Mouse (Mus musculus) stomach, postnatal 0 days (tissue): ENCODE data around the gene Zfp704. TPM values are rescaled to one million over a fixed set of nuclear protein-coding genes. Genes with fewer than 3 reads are reported as not detected.

Experiments
- ATAC-seq: fragments of 200-750 bp; cut with Nextera tagmentation; 2 replicates; pipeline ENCODE4 v1.8.0; 2017; ENCODE audit not compliant: low FRiP score, low TSS enrichment
- DNase-seq: peaks from one replicate; pipeline ENCODE4 v3.0.0-alpha.2; 2016; ENCODE audit warnings: low spot score
- H3K27ac ChIP-seq: fragments of 300-500 bp; sonication (generic); replicated peaks from 2 replicates; pipeline ENCODE4 v1.5.1; 2014; ENCODE audit warnings: mild to moderate bottlenecking, control low read depth
- H3K27me3 ChIP-seq: fragments of 300-500 bp; sonication (generic); 2 replicates; pipeline ENCODE4 v1.6.1; 2014; ENCODE audit warnings: low read length; ENCODE audit not compliant: control insufficient read depth, insufficient read depth
- H3K36me3 ChIP-seq: fragments of 300-500 bp; sonication (generic); 2 replicates; pipeline ENCODE4 v1.6.1; 2014; ENCODE audit warnings: low read length, mixed read lengths; ENCODE audit not compliant: control insufficient read depth, insufficient read depth
- H3K4me1 ChIP-seq: fragments of 300-500 bp; sonication (generic); replicated peaks from 2 replicates; pipeline ENCODE4 v1.6.1; 2014; ENCODE audit warnings: antibody characterized with exemption; ENCODE audit not compliant: control insufficient read depth, insufficient read depth
- H3K4me2 ChIP-seq: fragments of 300-500 bp; sonication (generic); replicated peaks from 2 replicates; pipeline ENCODE4 v1.6.1; 2014; ENCODE audit warnings: low read depth, mild to moderate bottlenecking, control low read depth, moderate library complexity
- H3K4me3 ChIP-seq: fragments of 300-500 bp; sonication (generic); 2 replicates; pipeline ENCODE4 v1.5.1; 2014; ENCODE audit warnings: low read depth, low read length, control low read depth
- H3K9ac ChIP-seq: fragments of 300-500 bp; sonication (generic); 2 replicates; pipeline ENCODE4 v1.6.1; 2014; ENCODE audit warnings: mild to moderate bottlenecking, low read length, control low read depth, mixed read lengths
- H3K9me3 ChIP-seq: fragments of 300-500 bp; sonication (generic); 2 replicates; pipeline ENCODE4 v1.6.1; 2016; ENCODE audit warnings: low read length; ENCODE audit not compliant: control insufficient read depth
- CTCF ChIP-seq: IDR thresholded peaks from 2 replicates; pipeline ENCODE4 v1.5.1; 2016; ENCODE audit warnings: antibody characterized with exemption, low read depth, mild to moderate bottlenecking, moderate library complexity
- EP300 ChIP-seq: optimal IDR thresholded peaks from 2 replicates; pipeline ENCODE3; 2016; ENCODE audit warnings: antibody characterized with exemption
- WGBS: fragments of 180-500 bp; shearing (Covaris S2); extraction: QIAGEN DNeasy Blood & Tissue Kit; methylation state at CpG from one replicate; pipeline ENCODE4 v1.1.7; 2014; 5-methylcytosine and 5-hydroxymethylcytosine counted together
- polyA plus RNA-seq: library from polyadenylated mRNA; unstranded; fragments of >200 nt; fragmentation: Nextera tagmentation; extraction: Ambion mirVana; gene quantifications from 2 replicates; pipeline ENCODE4 v1.2.1, GENCODE M21; 2015

The Zfp704 gene
- polyA plus RNA-seq, 1 experiment from 2014 or later, result 3.4 TPM

DNA sequence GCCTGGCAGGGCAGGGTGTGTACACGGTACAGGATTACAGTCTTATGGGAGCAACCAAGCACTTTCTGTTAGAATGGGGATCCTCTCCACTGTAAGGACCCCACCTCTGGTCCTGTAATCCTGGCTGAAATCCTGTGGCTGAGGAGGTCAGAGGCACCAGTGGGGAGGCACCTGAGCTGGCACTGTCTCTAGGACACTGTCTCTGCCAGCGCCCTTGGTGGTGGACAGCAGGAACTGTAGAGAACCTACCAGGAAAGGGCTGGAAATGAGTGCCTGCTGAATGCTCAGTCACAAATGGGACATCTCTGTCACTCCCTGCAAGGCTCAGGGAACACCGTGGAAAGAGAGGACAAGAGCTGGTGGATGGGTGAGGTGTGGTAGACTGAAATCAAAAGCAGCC is 133.5 kb downstream of the Zfp704 start:
- Histone ChIP-seq H3K36me3 (peaks cover 3% of the 10 kb centered on the region; the same call in 1 of the 2 replicates), H3K4me3 (no peak overlapping the region), H3K27me3 (no peaks in the 10 kb centered on the region), H3K9me3 (no peaks in the 10 kb centered on the region), H3K9ac (no peak overlapping the region), H3K27ac (no peak overlapping the region), H3K4me1 (no peaks in the 10 kb centered on the region), H3K4me2 (no peak overlapping the region)
- no peak for TF ChIP-seq CTCF
- TF ChIP-seq EP300, result no peak
- no peak for DNase-seq
- no peak for ATAC-seq
- WGBS, result 98% methylated on average over 3 of the region's 3 CpGs

DNA sequence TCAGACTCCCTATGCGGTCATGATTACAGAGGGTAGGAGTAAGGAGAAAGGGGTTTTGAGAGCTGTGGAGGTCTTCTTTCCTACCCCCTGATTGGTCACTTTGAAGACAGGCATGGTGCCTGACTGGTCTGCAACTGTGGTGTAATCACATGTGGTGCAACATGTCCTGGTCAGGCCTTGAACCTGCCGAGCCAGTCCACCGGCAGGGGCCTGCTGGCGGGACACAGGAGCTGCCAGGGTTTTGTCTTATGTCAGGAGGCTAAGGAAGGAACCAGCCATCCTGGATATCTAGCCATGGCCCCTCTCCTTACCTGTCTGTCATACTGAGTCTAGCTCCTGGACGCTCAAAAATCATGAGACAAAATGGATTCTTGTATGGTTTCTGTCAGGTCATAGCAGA is 134.4 kb downstream of the Zfp704 start:
- no peak for TF ChIP-seq CTCF
- TF ChIP-seq EP300, result no peak
- H3K4me1 ChIP-seq, result no peaks in the 10 kb centered on the region
- ATAC-seq, result no peak
- no peak overlapping the region for H3K4me3 ChIP-seq
- no peaks in the 10 kb centered on the region for H3K9me3 ChIP-seq
- WGBS, result 86% methylated on average over 5 of the region's 5 CpGs
- H3K4me2 ChIP-seq, result no peak overlapping the region
- H3K9ac ChIP-seq, result no peak overlapping the region
- no peak for DNase-seq
- no peak overlapping the region for H3K27ac ChIP-seq
- no peaks in the 10 kb centered on the region for H3K27me3 ChIP-seq
- H3K36me3 ChIP-seq, result peaks cover 3% of the 10 kb centered on the region; the same call in 1 of the 2 replicates

DNA sequence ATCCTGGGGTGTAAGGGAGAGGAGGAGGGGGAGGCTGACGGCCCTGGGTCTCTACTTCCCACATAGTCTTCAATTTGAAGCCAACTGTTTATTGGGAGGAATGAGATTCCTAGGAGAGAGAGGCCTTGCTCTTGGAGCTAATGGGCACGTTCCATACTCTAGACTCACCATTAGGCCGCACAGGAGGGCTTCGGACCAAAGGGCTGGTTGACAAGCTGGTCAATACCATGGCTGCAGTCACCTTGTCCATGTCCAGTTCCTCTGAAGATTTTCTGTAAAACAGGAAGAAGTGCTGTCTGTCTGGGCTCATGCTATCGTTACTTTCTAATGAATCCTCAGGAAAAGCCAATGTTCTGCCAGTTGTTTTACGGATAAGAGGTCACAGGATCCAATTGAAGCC is 135.6 kb downstream of the Zfp704 start:
- Histone ChIP-seq H3K4me2 (no peak overlapping the region), H3K27ac (no peak overlapping the region), H3K27me3 (no peaks in the 10 kb centered on the region), H3K36me3 (peaks cover 3% of the 10 kb centered on the region; the same call in 1 of the 2 replicates), H3K9me3 (no peaks in the 10 kb centered on the region), H3K9ac (no peak overlapping the region), H3K4me3 (no peak overlapping the region), H3K4me1 (no peaks in the 10 kb centered on the region)
- TF ChIP-seq EP300 (no peak), CTCF (no peak)
- 93% methylated on average over 6 of the region's 6 CpGs for WGBS
- no peak for DNase-seq
- no peak for ATAC-seq

DNA sequence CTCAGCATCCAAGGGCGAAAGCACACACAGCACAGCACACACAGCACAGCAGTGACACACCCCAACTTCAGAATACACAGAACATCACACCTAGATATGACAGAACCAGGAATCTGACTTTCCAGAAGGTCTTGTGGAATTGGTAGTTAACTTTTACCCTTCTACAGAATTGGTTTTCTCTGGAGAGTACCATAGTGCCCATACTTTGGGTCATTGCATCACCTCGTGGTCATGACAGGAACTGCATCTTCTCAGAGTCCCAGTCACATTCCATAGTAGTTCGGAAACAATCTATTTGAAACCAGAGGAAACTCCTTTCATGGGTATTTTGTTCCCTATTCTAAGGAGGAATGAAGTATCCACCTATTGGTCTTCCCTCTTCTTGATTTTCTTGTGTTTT is 143.6 kb downstream of the Zfp704 start:
- Histone ChIP-seq H3K4me2 (no peak overlapping the region), H3K9me3 (no peaks in the 10 kb centered on the region), H3K4me1 (no peaks in the 10 kb centered on the region), H3K27me3 (no peaks in the 10 kb centered on the region), H3K36me3 (no peaks in the 10 kb centered on the region), H3K27ac (no peak overlapping the region), H3K4me3 (no peak overlapping the region), H3K9ac (no peak overlapping the region)
- peak; percentile 63 for DNase-seq
- 43% methylated on average over 3 of the region's 3 CpGs for whole genome bisulfite sequencing
- TF ChIP-seq CTCF (peak; percentile 94), EP300 (no peak)
- peak; percentile 60; the same call in 1 of the 2 replicates for ATAC-seq

DNA sequence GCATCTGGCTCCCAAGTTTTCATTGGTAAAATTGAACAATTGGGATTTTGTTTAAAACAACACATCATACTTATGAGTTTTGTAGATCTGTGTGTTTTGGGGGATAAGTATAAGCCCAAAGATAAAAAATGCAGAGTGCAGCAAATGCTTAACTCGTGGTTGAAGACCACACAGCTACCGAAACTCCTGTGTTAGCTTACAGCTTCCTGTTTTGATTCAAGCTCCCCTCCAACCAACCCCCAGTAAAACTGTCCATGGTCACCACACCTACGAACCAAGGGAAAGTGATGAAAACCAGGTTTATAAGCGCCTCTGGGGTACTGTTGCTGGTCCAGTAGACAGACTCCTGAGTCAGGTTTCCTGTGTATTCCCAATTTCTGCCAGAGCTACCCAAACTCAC is 144.2 kb downstream of the Zfp704 start:
- TF ChIP-seq CTCF (no peak), EP300 (no peak)
- ATAC-seq, result no peak
- no peaks in the 10 kb centered on the region for H3K9me3 ChIP-seq
- no peaks in the 10 kb centered on the region for H3K4me1 ChIP-seq
- H3K9ac ChIP-seq, result no peak overlapping the region
- H3K4me3 ChIP-seq, result no peak overlapping the region
- no peak overlapping the region for H3K4me2 ChIP-seq
- no peaks in the 10 kb centered on the region for H3K36me3 ChIP-seq
- no peak overlapping the region for H3K27ac ChIP-seq
- WGBS, result 76% methylated on average over 4 of the region's 4 CpGs
- no peaks in the 10 kb centered on the region for H3K27me3 ChIP-seq
- no peak for DNase-seq

DNA sequence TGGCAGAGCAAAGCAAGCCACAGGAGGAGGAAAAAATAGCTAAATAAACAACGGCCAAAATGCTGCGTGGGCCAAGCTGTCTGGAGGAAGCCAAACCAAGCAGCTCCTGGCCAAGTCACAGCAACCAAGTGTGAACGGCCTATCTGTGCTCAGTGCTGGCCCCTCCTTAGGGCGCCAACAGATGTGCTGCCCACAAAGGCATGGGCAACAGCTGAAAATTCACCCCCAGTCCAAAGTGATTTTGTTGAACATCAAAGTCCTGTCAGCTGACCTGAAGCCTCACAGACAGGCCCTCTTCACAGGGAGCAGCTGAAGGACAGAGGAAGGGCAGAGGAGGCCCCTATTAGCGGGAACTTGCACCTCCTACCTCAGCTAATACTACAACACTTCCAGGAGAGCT is 148.2 kb downstream of the Zfp704 start:
- no peak for DNase-seq
- WGBS, result 76% methylated on average over 5 of the region's 5 CpGs
- Histone ChIP-seq H3K36me3 (no peaks in the 10 kb centered on the region), H3K9me3 (no peaks in the 10 kb centered on the region), H3K4me3 (no peak overlapping the region), H3K4me1 (no peaks in the 10 kb centered on the region), H3K4me2 (no peak overlapping the region), H3K9ac (no peak overlapping the region), H3K27ac (no peak overlapping the region), H3K27me3 (no peaks in the 10 kb centered on the region)
- TF ChIP-seq CTCF (no peak), EP300 (no peak)
- no peak for ATAC-seq
